Mouse (Mus musculus) lung, adult 2 months (tissue): Measurements from ENCODE around the gene Cib4.

ENCODE experiments used
- CTCF ChIP-seq: fragments of 200-500 bp; IDR thresholded peaks from 2 replicates; pipeline ENCODE4 v1.5.1; 2011; ENCODE audit warnings: mild to moderate bottlenecking, low read length, control low read depth; ENCODE audit not compliant: insufficient read depth
- POLR2A ChIP-seq: fragments of 200-500 bp; IDR thresholded peaks from 2 replicates; pipeline ENCODE4 v1.6.1; 2011; ENCODE audit warnings: low read depth, mild to moderate bottlenecking, control low read depth, low read length, borderline replicate concordance; ENCODE audit errors: extremely low read depth

GRCm38 (mm10) chr5:30522406-30522805 lies 23.2 kb downstream of the Cib4 start:
- no peak for TF ChIP-seq POLR2A
- TF ChIP-seq CTCF, result no peak
